Mouse (Mus musculus) hindbrain, embryonic 11.5 days (tissue): Measurements from ENCODE around the gene Acot8. TPM values are rescaled to one million over a fixed set of nuclear protein-coding genes. Genes with fewer than 3 reads are reported as not detected.

Source experiments
- ATAC-seq: fragments of 200-750 bp; cut with Nextera tagmentation; 2 replicates; pipeline ENCODE4 v1.8.0; 2017; ENCODE audit warnings: mild to moderate bottlenecking, moderate TSS enrichment, moderate library complexity; ENCODE audit not compliant: low FRiP score
- DNase-seq: peaks from one replicate; pipeline ENCODE4 v3.0.0-alpha.2; 2015; ENCODE audit warnings: low spot score
- H3K27ac ChIP-seq: fragments of 300-500 bp; sonication (generic); 2 replicates; pipeline ENCODE4 v1.5.1; 2014; ENCODE audit warnings: mild to moderate bottlenecking, low read depth, low read length
- H3K27me3 ChIP-seq: fragments of 300-500 bp; sonication (generic); 2 replicates; pipeline ENCODE4 v1.6.1; 2014; ENCODE audit warnings: mild to moderate bottlenecking, low read length, moderate library complexity, mixed read lengths; ENCODE audit not compliant: control insufficient read depth, insufficient read depth
- H3K36me3 ChIP-seq: fragments of 300-500 bp; sonication (generic); 2 replicates; pipeline ENCODE4 v1.6.1; 2014; ENCODE audit warnings: mild to moderate bottlenecking, low read length, moderate library complexity, mixed read lengths; ENCODE audit not compliant: control insufficient read depth, insufficient read depth
- H3K4me1 ChIP-seq: fragments of 300-500 bp; sonication (generic); replicated peaks from 2 replicates; pipeline ENCODE4 v1.6.1; 2014; ENCODE audit warnings: low read length, mixed read lengths; ENCODE audit not compliant: control insufficient read depth, insufficient read depth
- H3K4me2 ChIP-seq: fragments of 300-500 bp; sonication (generic); replicated peaks from 2 replicates; pipeline ENCODE4 v1.6.1; 2014; ENCODE audit warnings: mild to moderate bottlenecking, low read depth, low read length
- H3K4me3 ChIP-seq: fragments of 300-500 bp; sonication (generic); 2 replicates; pipeline ENCODE4 v1.5.1; 2014; ENCODE audit warnings: low read depth, low read length
- H3K9ac ChIP-seq: fragments of 300-500 bp; sonication (generic); 2 replicates; pipeline ENCODE4 v1.6.1; 2014; ENCODE audit warnings: low read depth, low read length
- H3K9me3 ChIP-seq: fragments of 300-500 bp; sonication (generic); 2 replicates; pipeline ENCODE4 v1.6.1; 2016; ENCODE audit warnings: low read length; ENCODE audit not compliant: control insufficient read depth
- WGBS: fragments of 180-500 bp; shearing (Covaris S2); extraction: QIAGEN DNeasy Blood & Tissue Kit; methylation state at CpG from one replicate; pipeline ENCODE4 v1.1.7; 2014; 5-methylcytosine and 5-hydroxymethylcytosine counted together
- polyA plus RNA-seq: library from polyadenylated mRNA; unstranded; fragments of >200 nt; fragmentation: Nextera tagmentation; extraction: Ambion mirVana; gene quantifications from 2 replicates; pipeline ENCODE4 v1.2.1, GENCODE M21; 2014

Acot8 gene
- polyA plus RNA-seq, 1 experiment from 2014 or later, result 11.9 TPM

GRCm38 (mm10) chr2:164773229-164773988 lies 31.3 kb downstream of the Acot8 start:
- no peak overlapping the region for H3K4me2 ChIP-seq
- H3K4me1 ChIP-seq, result peaks cover 3% of the 10 kb centered on the region; the same call in 1 of the 2 replicates
- 81% methylated on average over 14 of the region's 14 CpGs for WGBS
- H3K36me3 ChIP-seq, result 0 out of 2 replicates have a peak, but pooled peaks cover 3% of the 10 kb centered on the region
- no peaks in the 10 kb centered on the region for H3K27me3 ChIP-seq
- no peak overlapping the region for H3K4me3 ChIP-seq
- H3K9ac ChIP-seq, result no peak overlapping the region
- no peak for DNase-seq
- no peak overlapping the region for H3K27ac ChIP-seq
- ATAC-seq, result no peak
- no peaks in the 10 kb centered on the region for H3K9me3 ChIP-seq

DNA sequence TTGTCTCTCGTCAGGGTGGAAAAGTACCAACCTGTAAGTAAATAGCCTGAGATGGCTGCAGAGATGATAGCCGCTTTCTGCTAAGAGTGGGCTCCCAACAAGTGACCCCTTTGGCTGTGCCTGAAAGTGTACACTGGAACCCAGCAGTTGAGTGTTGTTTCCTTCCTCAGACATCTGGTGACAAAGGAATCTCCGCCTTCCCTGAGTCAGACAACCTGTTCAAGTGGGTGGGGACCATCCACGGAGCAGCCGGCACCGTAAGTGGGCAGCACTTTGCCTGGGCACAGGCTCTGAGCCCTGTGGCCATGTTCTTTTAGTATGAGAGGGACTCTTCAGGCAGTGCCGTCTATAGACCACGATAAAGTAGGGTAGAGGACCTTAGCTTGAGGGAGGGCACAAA lies 33.6 kb downstream of the Acot8 start:
- WGBS, result 87% methylated on average over 8 of the region's 8 CpGs
- Histone ChIP-seq H3K4me1 (peaks cover 3% of the 10 kb centered on the region; the same call in 1 of the 2 replicates), H3K9me3 (no peaks in the 10 kb centered on the region), H3K27me3 (no peaks in the 10 kb centered on the region), H3K4me2 (peak overlapping the region; percentile 85), H3K27ac (no peak overlapping the region), H3K36me3 (0 out of 2 replicates have a peak, but pooled peaks cover 3% of the 10 kb centered on the region), H3K9ac (peak overlapping the region; percentile 91), H3K4me3 (peak overlapping the region; percentile 83)
- ATAC-seq (no peak), DNase-seq (no peak)

DNA sequence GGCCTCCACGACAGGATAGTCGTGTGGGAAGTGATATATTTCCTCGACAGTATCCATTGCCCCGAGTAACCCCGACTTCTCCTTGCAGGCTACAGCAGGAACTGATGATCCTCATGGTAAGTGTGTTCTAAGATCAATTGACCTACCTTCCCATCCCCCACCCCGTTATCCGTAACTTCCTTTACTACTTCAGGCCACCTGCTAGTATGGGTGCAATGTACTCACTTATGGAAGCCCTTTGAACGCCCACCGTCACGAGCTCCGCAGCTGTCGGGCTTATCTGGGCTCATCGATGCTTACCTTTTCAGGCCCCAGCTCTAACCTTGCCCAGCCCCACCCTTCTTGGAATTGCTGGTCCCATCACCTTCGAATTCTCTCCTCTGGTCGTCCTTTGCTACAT lies 34.4 kb downstream of the Acot8 start:
- Histone ChIP-seq H3K4me2 (peak overlapping the region; percentile 85), H3K4me3 (peak overlapping the region; percentile 83), H3K27me3 (no peaks in the 10 kb centered on the region), H3K9ac (peak overlapping the region; percentile 91), H3K27ac (peak overlapping the region; percentile 25; the same call in 1 of the 2 replicates), H3K9me3 (no peaks in the 10 kb centered on the region), H3K36me3 (0 out of 2 replicates have a peak, but pooled peaks cover 3% of the 10 kb centered on the region), H3K4me1 (peaks cover 3% of the 10 kb centered on the region; the same call in 1 of the 2 replicates)
- no peak; the same call in 1 of the 2 replicates for ATAC-seq
- peak; percentile 20 for DNase-seq
- 5% methylated on average over 15 of the region's 15 CpGs for WGBS

DNA sequence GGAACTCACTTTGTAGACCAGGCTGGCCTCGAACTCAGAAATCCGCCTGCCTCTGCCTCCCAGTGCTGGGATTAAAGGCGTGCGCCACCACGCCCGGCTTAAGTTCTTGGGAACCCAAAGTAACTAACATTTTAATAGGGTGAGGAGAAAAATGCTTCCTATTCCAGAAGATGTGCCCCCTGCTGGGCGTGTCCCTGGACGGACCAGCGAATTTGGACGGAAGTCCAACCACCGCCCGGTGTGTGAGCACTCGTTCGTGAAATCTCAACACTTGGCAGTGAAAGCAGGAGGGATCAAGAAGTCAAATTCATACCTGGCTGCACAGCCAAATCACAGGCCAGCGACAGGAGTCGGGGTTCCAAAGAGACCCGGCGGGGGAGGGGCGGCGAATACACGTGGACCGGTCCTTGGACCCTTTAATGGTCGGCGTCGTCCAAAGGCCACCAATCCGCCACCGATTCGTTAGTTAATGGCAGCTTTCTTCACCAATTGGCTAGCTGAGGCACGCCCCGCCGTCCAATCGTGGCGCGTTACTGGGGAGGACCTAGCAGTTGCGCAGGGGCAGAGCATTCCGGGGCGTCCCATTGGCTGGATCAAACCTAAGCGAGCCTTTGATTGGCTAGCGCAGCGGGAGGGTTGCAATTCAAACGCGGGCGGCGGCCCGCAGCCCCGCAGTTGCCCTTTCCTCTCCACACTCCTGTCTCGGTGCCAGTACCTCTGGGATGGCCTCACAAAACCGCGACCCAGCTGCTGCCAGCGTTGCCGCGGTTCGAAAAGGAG lies 35.2 kb downstream of the Acot8 start, which contains the start of gene Ube2c:
Ube2c (plus strand) TSS at position 641 of the 780 bp plus-strand sequence.
- DNase-seq, result peak; percentile 97
- H3K4me2 ChIP-seq, result peak within 1 kb of the TSS; percentile 85
- ATAC-seq, result peak; percentile 99
- H3K27me3 ChIP-seq, result no peaks in the 10 kb centered on the region
- H3K9ac ChIP-seq, result peak within 1 kb of the TSS; percentile 91
- peaks cover 3% of the 10 kb centered on the region; the same call in 1 of the 2 replicates for H3K4me1 ChIP-seq
- 3% methylated on average over 53 of the region's 53 CpGs for WGBS
- peak within 1 kb of the TSS; percentile 83 for H3K4me3 ChIP-seq
- peak within 1 kb of the TSS; percentile 25; the same call in 1 of the 2 replicates for H3K27ac ChIP-seq
- no peaks in the 10 kb centered on the region for H3K9me3 ChIP-seq
- H3K36me3 ChIP-seq, result 0 out of 2 replicates have a peak, but pooled peaks cover 3% of the 10 kb centered on the region

DNA sequence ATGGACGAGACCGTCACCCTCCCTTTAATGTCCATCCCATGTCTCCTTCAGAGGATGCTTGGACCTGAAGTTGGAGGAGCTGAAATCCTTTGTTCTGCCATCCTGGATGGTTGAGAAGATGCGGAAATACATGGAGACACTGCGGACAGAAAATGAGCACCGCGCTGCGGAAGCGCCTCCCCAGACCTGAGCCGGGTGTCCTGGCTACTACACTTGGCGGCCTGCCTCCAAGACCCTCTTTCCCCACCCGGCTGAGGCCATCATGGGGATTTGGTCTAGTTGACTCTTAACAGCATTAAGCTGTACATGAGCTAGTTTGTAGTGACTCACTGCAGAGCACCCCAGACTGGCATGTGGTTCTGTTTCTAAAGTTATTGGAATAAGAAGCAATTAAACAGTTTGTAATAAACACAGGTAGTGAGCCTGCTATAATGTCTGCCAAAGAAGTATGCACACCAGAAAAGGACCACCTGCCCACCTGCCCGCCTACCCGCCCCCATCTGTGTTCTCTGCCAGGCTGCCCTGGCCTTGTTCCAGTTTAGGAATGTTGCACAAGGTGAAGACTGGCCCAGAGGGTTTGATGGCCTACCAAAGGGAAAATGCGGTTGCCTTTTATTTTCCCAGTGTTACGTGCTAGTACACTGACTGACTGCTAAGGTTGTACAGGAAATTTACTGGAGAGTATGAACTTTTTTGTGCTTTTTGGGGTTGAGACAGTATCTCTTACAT lies 36.7 kb downstream of the Acot8 start:
- 0 out of 2 replicates have a peak, but pooled peaks cover 3% of the 10 kb centered on the region for H3K36me3 ChIP-seq
- peaks cover 3% of the 10 kb centered on the region; the same call in 1 of the 2 replicates for H3K4me1 ChIP-seq
- no peaks in the 10 kb centered on the region for H3K27me3 ChIP-seq
- WGBS, result 94% methylated on average over 15 of the region's 15 CpGs
- H3K4me3 ChIP-seq, result no peak overlapping the region
- H3K27ac ChIP-seq, result no peak overlapping the region
- H3K4me2 ChIP-seq, result no peak overlapping the region
- DNase-seq (no peak), ATAC-seq (no peak)
- no peak overlapping the region for H3K9ac ChIP-seq
- no peaks in the 10 kb centered on the region for H3K9me3 ChIP-seq

DNA sequence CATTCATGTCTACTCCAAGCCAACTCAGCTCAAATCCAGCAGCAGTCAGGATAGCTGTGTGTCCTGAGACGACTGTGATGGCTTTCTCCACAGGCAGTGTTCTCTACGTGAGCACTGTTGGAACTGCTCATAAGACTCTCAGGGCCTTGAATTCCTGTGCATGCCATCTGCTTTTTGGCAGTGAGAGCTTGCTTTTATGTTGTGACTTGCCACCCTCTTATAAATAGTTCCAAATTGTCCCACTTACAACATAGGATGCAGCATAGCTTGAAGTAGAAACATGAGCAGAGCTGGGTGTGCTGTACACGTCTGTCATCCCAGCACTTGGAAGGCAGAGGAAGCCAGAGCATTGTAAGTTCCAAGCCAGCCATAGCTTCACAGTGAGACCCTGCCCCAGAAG lies 38.8 kb downstream of the Acot8 start:
- DNase-seq (no peak), ATAC-seq (no peak)
- no peaks in the 10 kb centered on the region for H3K36me3 ChIP-seq
- no peaks in the 10 kb centered on the region for H3K27me3 ChIP-seq
- H3K27ac ChIP-seq, result no peak overlapping the region
- 0 out of 2 replicates have a peak, but pooled peaks cover 2% of the 10 kb centered on the region for H3K4me1 ChIP-seq
- 85% methylated on average over 3 of the region's 3 CpGs for WGBS
- H3K9ac ChIP-seq, result no peak overlapping the region
- no peak overlapping the region for H3K4me2 ChIP-seq
- H3K4me3 ChIP-seq, result no peak overlapping the region
- no peaks in the 10 kb centered on the region for H3K9me3 ChIP-seq

GRCm38 (mm10) chr2:164762593-164762992 lies 42.1 kb downstream of the Acot8 start:
- Histone ChIP-seq H3K4me2 (no peak overlapping the region), H3K27me3 (no peaks in the 10 kb centered on the region), H3K9ac (no peak overlapping the region), H3K36me3 (0 out of 2 replicates have a peak, but pooled peaks cover 2% of the 10 kb centered on the region), H3K4me1 (no peaks in the 10 kb centered on the region), H3K27ac (no peak overlapping the region), H3K9me3 (no peaks in the 10 kb centered on the region), H3K4me3 (no peak overlapping the region)
- WGBS, result 90% methylated on average over 7 of the region's 7 CpGs
- DNase-seq (no peak), ATAC-seq (no peak)

GRCm38 (mm10) chr2:164761971-164762370 lies 42.7 kb downstream of the Acot8 start:
- 98% methylated on average over 4 of the region's 4 CpGs for WGBS
- H3K27ac ChIP-seq, result no peak overlapping the region
- no peaks in the 10 kb centered on the region for H3K9me3 ChIP-seq
- 0 out of 2 replicates have a peak, but pooled peaks cover 2% of the 10 kb centered on the region for H3K36me3 ChIP-seq
- no peak overlapping the region for H3K9ac ChIP-seq
- DNase-seq, result no peak
- no peak for ATAC-seq
- H3K27me3 ChIP-seq, result no peaks in the 10 kb centered on the region
- H3K4me2 ChIP-seq, result no peak overlapping the region
- no peak overlapping the region for H3K4me3 ChIP-seq
- H3K4me1 ChIP-seq, result no peaks in the 10 kb centered on the region
